Mouse (Mus musculus): ENCODE results near the gene Pck2.

GRCm38 (mm10) chr14:55527940-55528339, 12.1 kb upstream of the Pck2 start:
- TF ChIP-seq CTCF (IDR thresholded peaks at IDR 0.05; ENCODE audit: extremely low read depth, insufficient read length, insufficient replicate concordance, low read depth, low read length) (peak; percentile 26; the same call in 1 of the 2 replicates), POLR2A (IDR thresholded peaks at IDR 0.05; ENCODE audit: low read depth, low read length) (no peak)
